19 mouse cellular contexts compared by ENCODE assay signal in the genomic region with DNA sequence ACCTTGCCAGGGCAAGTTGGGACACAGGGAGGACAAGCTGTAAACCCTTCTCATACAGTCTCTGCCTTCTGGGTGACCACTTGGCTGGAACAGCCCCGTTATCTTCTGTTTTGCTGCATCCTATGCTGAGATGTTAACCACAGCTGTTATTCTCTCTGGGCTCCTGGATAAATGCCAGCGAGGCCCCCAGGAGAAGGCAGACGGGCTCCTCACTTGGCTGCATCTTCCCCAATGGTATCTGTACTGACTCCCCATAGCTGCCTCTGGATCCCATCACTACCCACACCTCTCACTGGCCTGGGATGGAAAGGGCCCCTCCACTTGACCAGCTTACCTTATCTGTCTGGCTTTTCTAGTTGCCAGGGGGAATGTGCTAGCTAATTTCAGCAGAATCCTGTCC. TPM values are rescaled to one million over a fixed set of nuclear protein-coding genes. Genes with fewer than 3 reads are reported as not detected.
DNase-seq lines count a peak whose midpoint lies in the region; ATAC-seq and TF ChIP-seq lines count a peak whose summit lies in the region.
"Had no signal": no experiment of that assay in that cellular context is flagged by ENCODE, and none has a peak within 500 bp of the region (broad histone marks: within the 10 kb centered on the region; RNA-seq: fewer than 3 reads in every experiment).

No protein-coding gene starts in this region.

- no peaks in the 10 kb centered on the region for H3K27me3 ChIP-seq in heart, embryonic 14.5 days (ENCODE audit: control insufficient read depth, insufficient read depth, low read length)
- no peaks in the 10 kb centered on the region; the same call in 1 of the 2 replicates for H3K27me3 ChIP-seq in heart, embryonic 11.5 days (ENCODE audit: control insufficient read depth, insufficient read depth, low read length)
- no peaks in the 10 kb centered on the region; the same call in 1 of the 2 replicates for H3K27me3 ChIP-seq in kidney, embryonic 15.5 days
- no peaks in the 10 kb centered on the region for H3K27me3 ChIP-seq in lung, embryonic 14.5 days (ENCODE audit: insufficient read depth, low read length)
- no peaks in the 10 kb centered on the region for H3K27me3 ChIP-seq in lung, postnatal 0 days (replicated peaks; ENCODE audit: insufficient read depth, low read length)

- TF ChIP-seq EP300 in lung, postnatal 0 days (IDR thresholded peaks at IDR 0.05) = no peak

- no peak overlapping the region for H3K27ac ChIP-seq in heart, embryonic 14.5 days (replicated peaks in 1 of 2; ENCODE audit: control insufficient read depth in 1 of 2, insufficient read depth in 1 of 2, low read depth in 2 of 2, low read length in 2 of 2)
- no peak overlapping the region for H3K27ac ChIP-seq in heart, embryonic 11.5 days (ENCODE audit: low read depth, low read length)
- peak overlapping the region; percentile 76 for H3K27ac ChIP-seq in kidney, embryonic 15.5 days
- H3K27ac ChIP-seq in lung, embryonic 14.5 days (ENCODE audit: low read depth) = no peak overlapping the region
- no peak overlapping the region for H3K27ac ChIP-seq in lung, postnatal 0 days (ENCODE audit: low read length)
- H3K27ac ChIP-seq: forebrain, embryonic 10.5 days; midbrain, embryonic 15.5 days had no signal

- no peaks in the 10 kb centered on the region for H3K9me3 ChIP-seq in heart, embryonic 14.5 days (ENCODE audit: control insufficient read depth, low read length)
- no peaks in the 10 kb centered on the region for H3K9me3 ChIP-seq in heart, embryonic 11.5 days (replicated peaks; ENCODE audit: control insufficient read depth, low read length)
- H3K9me3 ChIP-seq in kidney, embryonic 15.5 days (replicated peaks) = no peaks in the 10 kb centered on the region
- no peaks in the 10 kb centered on the region for H3K9me3 ChIP-seq in lung, embryonic 14.5 days (ENCODE audit: low read depth, low read length)
- H3K9me3 ChIP-seq in lung, postnatal 0 days (ENCODE audit: low read length) = no peaks in the 10 kb centered on the region
- H3K9me3 ChIP-seq: forebrain, embryonic 10.5 days; midbrain, embryonic 15.5 days had no signal

- H3K4me2 ChIP-seq in heart, embryonic 14.5 days (ENCODE audit: low read length) = no peak overlapping the region
- no peak overlapping the region for H3K4me2 ChIP-seq in heart, embryonic 11.5 days
- no peak overlapping the region for H3K4me2 ChIP-seq in kidney, embryonic 15.5 days
- H3K4me2 ChIP-seq in lung, embryonic 14.5 days = no peak overlapping the region
- H3K4me2 ChIP-seq in lung, postnatal 0 days (replicated peaks; ENCODE audit: low read depth, low read length) = no peak overlapping the region
- H3K4me2 ChIP-seq: midbrain, embryonic 15.5 days had no signal

- no peak for DNase-seq in kidney, postnatal 10 days
- DNase-seq in lung, embryonic 14.5 days = peak; percentile 78
- DNase-seq in lung, postnatal 0 days (ENCODE audit: low spot score) = no peak
- DNase-seq in testis, postnatal 10 days (ENCODE audit: low spot score) = peak; percentile 50
- no peak for DNase-seq in testis, postnatal 14 days (ENCODE audit: low spot score)
- DNase-seq: adrenal gland, postnatal 25 days; cerebellum, adult 8-10 months; heart, adult 11 months; layer of hippocampus, postnatal 36 days; lung, postnatal 4 days; right cerebral cortex, adult 18-20 months had no signal

- no peak overlapping the region for H3K4me3 ChIP-seq in heart, embryonic 14.5 days (ENCODE audit: control insufficient read depth in 1 of 2, insufficient read depth in 1 of 2, low read depth in 1 of 2, low read length in 2 of 2)
- H3K4me3 ChIP-seq in heart, embryonic 11.5 days (ENCODE audit: low read depth, low read length) = no peak overlapping the region
- no peak overlapping the region for H3K4me3 ChIP-seq in kidney, embryonic 15.5 days (replicated peaks)
- no peak overlapping the region for H3K4me3 ChIP-seq in lung, embryonic 14.5 days (ENCODE audit: low read depth, low read length)
- no peak overlapping the region for H3K4me3 ChIP-seq in lung, postnatal 0 days (ENCODE audit: low read depth, low read length)
- H3K4me3 ChIP-seq: forebrain, embryonic 10.5 days; midbrain, embryonic 15.5 days; myocyte had no signal

- 0 out of 2 replicates have a peak, but pooled peaks have one; percentile 47 for ATAC-seq in heart, embryonic 14.5 days (ENCODE audit: insufficient number of reproducible peaks, insufficient read depth, low FRiP score, low read depth)
- ATAC-seq in heart, embryonic 11.5 days (replicated peaks; ENCODE audit: insufficient number of reproducible peaks, low FRiP score, low TSS enrichment) = no peak
- no peak for ATAC-seq in kidney, embryonic 15.5 days (replicated peaks; ENCODE audit: low FRiP score)
- peak; percentile 76; the same call in 1 of the 2 replicates for ATAC-seq in lung, embryonic 14.5 days (ENCODE audit: insufficient read depth)
- no peak for ATAC-seq in lung, postnatal 0 days
- ATAC-seq: forebrain, embryonic 16.5 days; midbrain, embryonic 15.5 days had no signal

- WGBS in heart, embryonic 14.5 days = 21% methylated on average over 3 of the region's 3 CpGs
- whole genome bisulfite sequencing in heart, embryonic 11.5 days (ENCODE audit: insufficient replicate concordance) = 39% methylated on average over 3 of the region's 3 CpGs
- 48% methylated on average over 3 of the region's 3 CpGs for WGBS in kidney, embryonic 15.5 days
- WGBS in lung, embryonic 14.5 days = 32% methylated on average over 3 of the region's 3 CpGs
- 31% methylated on average over 3 of the region's 3 CpGs for WGBS in lung, postnatal 0 days

- H3K36me3 ChIP-seq in heart, embryonic 14.5 days (ENCODE audit: control insufficient read depth, insufficient read depth, low read length) = no peaks in the 10 kb centered on the region
- no peaks in the 10 kb centered on the region for H3K36me3 ChIP-seq in heart, embryonic 11.5 days (ENCODE audit: control insufficient read depth, insufficient read depth, low read length)
- no peaks in the 10 kb centered on the region for H3K36me3 ChIP-seq in kidney, embryonic 15.5 days
- H3K36me3 ChIP-seq in lung, embryonic 14.5 days (ENCODE audit: insufficient read depth) = no peaks in the 10 kb centered on the region
- no peaks in the 10 kb centered on the region for H3K36me3 ChIP-seq in lung, postnatal 0 days (ENCODE audit: insufficient read depth, low read length)
- H3K36me3 ChIP-seq: forebrain, embryonic 10.5 days; midbrain, embryonic 15.5 days had no signal

- peaks cover 12 to 14% of the 10 kb centered on the region in 2 experiments for H3K4me1 ChIP-seq in heart, embryonic 14.5 days (ENCODE audit: control insufficient read depth in 2 of 2, insufficient read depth in 2 of 2, low read length in 2 of 2)
- H3K4me1 ChIP-seq in heart, embryonic 11.5 days (ENCODE audit: control insufficient read depth, insufficient read depth, low read length) = peaks cover 23% of the 10 kb centered on the region
- peaks cover 49% of the 10 kb centered on the region for H3K4me1 ChIP-seq in kidney, embryonic 15.5 days
- H3K4me1 ChIP-seq in lung, embryonic 14.5 days (ENCODE audit: insufficient read depth) = peaks cover 4% of the 10 kb centered on the region; the same call in 1 of the 2 replicates
- no peaks in the 10 kb centered on the region for H3K4me1 ChIP-seq in lung, postnatal 0 days (ENCODE audit: insufficient read depth, low read depth, low read length)

- no peak for TF ChIP-seq CTCF in lung, embryonic 14.5 days (IDR thresholded peaks at IDR 0.05; ENCODE audit: low read depth)
- no peak for TF ChIP-seq CTCF in lung, postnatal 0 days (IDR thresholded peaks at IDR 0.05)

- H3K9ac ChIP-seq in heart, embryonic 14.5 days (ENCODE audit: low read length) = no peak overlapping the region
- H3K9ac ChIP-seq in heart, embryonic 11.5 days (ENCODE audit: low read depth, low read length) = no peak overlapping the region
- no peak overlapping the region for H3K9ac ChIP-seq in kidney, embryonic 15.5 days
- H3K9ac ChIP-seq in lung, embryonic 14.5 days = no peak overlapping the region
- H3K9ac ChIP-seq in lung, postnatal 0 days (replicated peaks; ENCODE audit: low read depth) = no peak overlapping the region
- H3K9ac ChIP-seq: midbrain, embryonic 15.5 days had no signal

RNA-seq across cellular contexts. Expression of a gene that starts 13.2 kb away (rescaled TPM):
- polyA plus RNA-seq in heart, embryonic 14.5 days (2014; fragmentation: Nextera tagmentation; extraction: Ambion mirVana) = 1.6 and 2.6 TPM in 2 replicates
- 0.36 and 0.52 TPM in 2 replicates for polyA plus RNA-seq in heart, embryonic 11.5 days (2014; fragmentation: Nextera tagmentation; extraction: Ambion mirVana)
- polyA plus RNA-seq in kidney, embryonic 15.5 days (2015; fragmentation: Nextera tagmentation; extraction: Ambion mirVana) = 8.6 and 9.7 TPM in 2 replicates
- polyA plus RNA-seq in lung, embryonic 14.5 days (2014; fragmentation: Nextera tagmentation; extraction: Ambion mirVana) = 2.6 and 3.0 TPM in 2 replicates
- polyA plus RNA-seq in lung, postnatal 0 days (2015; fragmentation: Nextera tagmentation; extraction: Ambion mirVana) = 0.05 and 0.06 TPM in 2 replicates
- polyA plus RNA-seq: forebrain, embryonic 10.5 days; myocyte had no signal

RNA-seq across cellular contexts. Expression of a gene that starts 57.0 kb away (rescaled TPM):
- polyA plus RNA-seq in heart, embryonic 14.5 days (2014; fragmentation: Nextera tagmentation; extraction: Ambion mirVana) = 0.26 TPM in 2 replicates
- 0.35 TPM in 1 of 2 replicates, not detected in the other for polyA plus RNA-seq in heart, embryonic 11.5 days (2014; fragmentation: Nextera tagmentation; extraction: Ambion mirVana)
- 2.2 and 2.3 TPM in 2 replicates for polyA plus RNA-seq in kidney, embryonic 15.5 days (2015; fragmentation: Nextera tagmentation; extraction: Ambion mirVana)
- 0.39 and 0.47 TPM in 2 replicates for polyA plus RNA-seq in lung, embryonic 14.5 days (2014; fragmentation: Nextera tagmentation; extraction: Ambion mirVana)
- 0.20 and 0.21 TPM in 2 replicates for polyA plus RNA-seq in lung, postnatal 0 days (2015; fragmentation: Nextera tagmentation; extraction: Ambion mirVana)
- polyA plus RNA-seq: heart, postnatal 0 days had no signal

Comparison
In these comparisons a context has a peak if more than half of its experiments do, and no peak if none do; other contexts are left out.
1. ATAC-seq: peak in heart, embryonic 14.5 days (single experiment) and lung, embryonic 14.5 days (single experiment); none in heart, embryonic 11.5 days (single experiment), kidney, embryonic 15.5 days (single experiment) and lung, postnatal 0 days (single experiment).
2. DNase-seq: peak in lung, embryonic 14.5 days (single experiment) and testis, postnatal 10 days (single experiment); none in kidney, postnatal 10 days (single experiment), lung, postnatal 0 days (single experiment) and testis, postnatal 14 days (single experiment).